Mouse (Mus musculus) retina, postnatal 1 day (tissue): ENCODE measurements around the gene Spg20.

Source experiments
- DNase-seq: peaks from one replicate; pipeline ENCODE4 v3.0.0-alpha.2; 2012

Spg20 gene

DNA sequence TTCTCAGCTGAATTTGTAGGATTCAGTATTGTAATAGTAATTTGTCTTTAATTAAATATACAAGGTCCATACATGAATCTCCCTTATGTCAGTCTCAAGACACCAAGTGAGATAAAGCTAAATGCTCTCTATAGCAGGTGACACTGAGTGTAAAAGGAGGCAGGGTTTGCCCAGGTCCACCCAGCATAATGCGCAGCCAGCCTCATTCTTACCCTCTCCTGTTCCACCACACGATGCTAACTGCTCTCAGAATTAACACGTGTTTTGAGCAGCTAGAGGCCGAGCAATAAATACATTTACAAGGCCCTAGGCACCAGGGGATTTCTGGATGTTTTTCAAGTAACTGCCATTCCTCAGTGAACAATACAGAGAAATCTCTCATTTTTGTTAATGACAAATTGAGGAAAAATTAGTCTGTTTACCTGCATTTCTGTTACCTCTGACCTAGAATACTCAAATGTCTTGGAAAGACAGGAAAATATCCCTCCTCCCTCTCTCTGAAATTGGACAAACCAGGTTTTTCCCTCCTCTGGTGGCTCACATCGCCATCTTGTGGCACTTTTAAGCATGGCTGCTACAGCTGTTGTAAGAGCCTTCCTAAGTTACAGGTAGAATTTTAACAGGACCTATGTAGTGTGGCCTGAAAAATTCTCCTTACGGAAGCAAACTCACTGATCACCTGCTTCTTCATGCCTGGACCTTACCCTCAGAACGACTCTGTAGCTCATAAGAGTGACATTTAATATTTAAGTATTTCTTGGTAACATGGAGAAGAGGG is 39.9 kb downstream of the Spg20 start:
- DNase-seq: peak; percentile 66

DNA sequence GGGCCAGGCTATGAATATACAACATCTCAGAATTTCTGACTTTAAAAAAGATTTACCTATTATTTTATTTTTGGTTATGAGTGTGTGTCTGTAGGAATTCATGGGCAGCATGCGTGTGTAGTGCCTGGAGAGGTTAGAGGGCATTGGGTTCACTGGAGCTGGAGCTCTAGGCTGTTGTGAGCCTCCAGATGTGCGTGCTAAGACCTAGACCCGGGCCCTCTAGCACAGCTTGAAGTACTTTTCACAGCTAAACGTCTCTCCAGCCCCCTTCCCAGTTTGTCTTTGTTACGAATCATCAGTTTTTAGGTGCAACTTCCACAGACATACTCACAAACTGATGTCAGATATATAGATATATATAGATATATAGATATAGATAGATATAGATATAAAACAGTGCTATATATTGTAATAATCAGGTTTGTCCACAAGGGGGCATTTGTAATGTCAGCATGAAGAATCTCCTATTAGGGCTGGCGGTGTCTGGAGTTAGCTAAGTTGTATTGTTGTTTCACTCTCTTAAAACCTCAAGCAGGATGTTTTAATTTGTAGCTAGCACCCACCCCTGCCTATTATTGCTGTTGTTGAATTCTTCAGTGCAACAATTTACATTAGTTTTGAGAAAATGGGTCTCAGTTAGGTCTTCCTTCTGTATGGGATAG is 40.9 kb downstream of the Spg20 start:
- peak; percentile 69 for DNase-seq

DNA sequence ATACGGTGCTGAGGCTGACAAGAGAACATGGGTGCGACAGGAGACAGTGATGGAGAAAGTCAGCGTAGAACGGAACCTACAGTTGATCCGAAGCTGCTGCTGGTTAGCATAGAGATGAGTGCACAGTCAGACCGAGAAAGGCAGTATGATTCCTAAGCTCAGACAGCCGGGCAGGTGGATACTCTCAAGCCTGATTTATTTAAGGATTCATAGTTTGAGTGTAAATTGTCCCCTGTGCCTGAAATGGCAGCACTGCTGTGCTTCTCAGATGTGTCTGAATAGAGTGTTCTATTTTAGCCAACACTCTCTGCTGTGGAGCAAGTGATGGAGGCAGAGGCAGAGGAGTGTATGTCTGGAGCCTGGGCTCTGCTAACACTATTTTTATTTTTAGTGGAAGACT is 42.3 kb downstream of the Spg20 start:
- DNase-seq: no peak

- no peak for DNase-seq
Measured at GRCm38 (mm10) chr3:55157413-55157812, 45.5 kb downstream of the Spg20 start.

- no peak for DNase-seq
Measured at GRCm38 (mm10) chr3:55161144-55161543, 49.2 kb downstream of the Spg20 start.

DNA sequence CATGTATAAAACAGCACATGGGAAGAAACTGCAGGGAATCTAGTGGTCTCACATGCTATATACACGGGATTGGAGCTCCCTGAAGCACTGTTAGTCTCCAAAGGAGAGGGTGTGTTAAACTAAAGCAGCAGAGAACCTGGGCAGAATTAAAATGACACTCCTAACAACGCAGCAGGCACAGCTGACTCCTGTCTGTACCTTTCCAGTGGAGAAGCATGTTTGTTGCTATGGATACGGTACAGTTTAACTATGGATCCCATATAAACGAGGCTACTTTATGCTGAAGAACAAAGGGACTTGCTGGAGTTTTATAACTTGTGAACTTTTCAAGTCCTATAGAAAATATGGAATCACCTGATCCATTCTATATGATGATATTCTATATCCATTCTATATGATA is 51.6 kb downstream of the Spg20 start:
- DNase-seq: no peak

DNA sequence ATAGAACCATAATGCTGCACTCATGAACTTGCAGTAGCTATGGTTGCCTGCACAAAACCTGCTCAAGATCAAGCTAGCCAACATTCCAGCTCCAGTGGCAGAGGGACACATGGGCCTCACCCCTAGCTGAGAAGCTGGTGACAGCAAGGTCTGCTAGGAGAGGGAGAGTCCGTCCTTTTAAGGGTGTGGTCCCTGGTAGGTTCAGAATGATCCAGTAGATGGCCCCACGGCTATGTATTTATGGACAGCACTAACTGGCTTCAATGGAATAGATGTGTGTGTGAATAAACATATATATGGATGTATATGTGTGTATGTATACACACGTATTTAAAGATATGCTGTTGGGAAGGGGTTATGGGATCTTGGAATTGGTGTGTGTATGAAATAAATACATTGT is 60.6 kb downstream of the Spg20 start:
- no peak for DNase-seq

GRCm38 (mm10) chr3:55177271-55177670 is 65.4 kb downstream of the Spg20 start:
- DNase-seq: no peak

DNA sequence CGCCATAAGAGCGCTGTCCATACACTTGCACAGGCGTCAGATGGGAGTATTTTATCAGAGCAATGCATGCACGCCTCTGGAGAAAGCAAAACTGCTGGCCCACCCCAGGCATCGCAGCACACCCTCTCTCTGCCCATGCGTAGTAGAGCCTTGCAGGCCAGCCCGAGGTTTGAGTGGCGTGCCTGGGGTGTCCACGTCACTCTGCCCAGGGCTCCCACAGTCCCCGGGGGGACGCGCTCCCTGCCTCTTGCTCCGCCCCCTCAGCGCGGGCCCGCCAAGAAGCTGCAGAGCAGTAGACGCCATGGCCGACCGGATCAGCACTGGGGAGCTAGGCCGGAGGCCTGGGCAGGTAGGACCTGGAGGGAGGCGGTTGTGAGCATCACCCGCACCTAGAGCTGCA is 69.9 kb downstream of the Spg20 start, which contains the start of gene Sohlh2:
TSS of gene Sohlh2 (plus strand) at position 263 of the 400 bp plus-strand sequence.
- DNase-seq: no peak
